Mouse (Mus musculus): ENCODE data around the gene Hist2h2aa1. TPM values are rescaled to one million over a fixed set of nuclear protein-coding genes. Genes with fewer than 3 reads are reported as not detected.
"Not testable (repeated sequence)": the region's sequence is repeated elsewhere in the genome, so short reads cannot be mapped to it uniquely, and the experiment has no call there.

Hist2h2aa1 gene
- polyA plus RNA-seq, 1 experiment from 2014 or later = 24.8 TPM

DNA sequence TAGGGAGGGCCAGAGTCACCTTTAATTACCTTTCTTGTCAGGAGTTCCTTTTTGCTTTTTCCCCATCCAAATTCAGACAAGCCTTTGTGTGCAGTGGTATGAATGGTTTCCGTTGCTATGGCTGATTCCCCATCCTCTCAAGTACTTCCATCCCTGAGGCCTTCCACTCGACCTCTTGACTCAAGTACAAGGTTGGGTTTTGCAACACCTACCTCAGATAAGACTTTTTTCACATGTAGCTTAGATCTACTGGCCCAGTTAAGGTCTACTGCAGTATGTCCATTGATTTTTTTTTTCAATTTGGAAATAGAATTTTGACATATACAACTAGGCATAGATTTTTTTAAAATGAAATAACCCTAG lies 13.6 kb upstream of the Hist2h2aa1 start:
- no peak overlapping the region for H3K9ac ChIP-seq
- no peak overlapping the region for H3K4me2 ChIP-seq
- no peaks in the 10 kb centered on the region for H3K36me3 ChIP-seq
- H3K4me1 ChIP-seq = no peaks in the 10 kb centered on the region
- no peak overlapping the region for H3K27ac ChIP-seq
- H3K9me3 ChIP-seq = no peaks in the 10 kb centered on the region
- H3K4me3 ChIP-seq = no peak overlapping the region
- 60% methylated on average over 2 of the region's 2 CpGs for WGBS
- no peak for ATAC-seq (ENCODE audit: insufficient number of reproducible peaks, low FRiP score, low TSS enrichment, low read depth)
- H3K27me3 ChIP-seq = no peaks in the 10 kb centered on the region

DNA sequence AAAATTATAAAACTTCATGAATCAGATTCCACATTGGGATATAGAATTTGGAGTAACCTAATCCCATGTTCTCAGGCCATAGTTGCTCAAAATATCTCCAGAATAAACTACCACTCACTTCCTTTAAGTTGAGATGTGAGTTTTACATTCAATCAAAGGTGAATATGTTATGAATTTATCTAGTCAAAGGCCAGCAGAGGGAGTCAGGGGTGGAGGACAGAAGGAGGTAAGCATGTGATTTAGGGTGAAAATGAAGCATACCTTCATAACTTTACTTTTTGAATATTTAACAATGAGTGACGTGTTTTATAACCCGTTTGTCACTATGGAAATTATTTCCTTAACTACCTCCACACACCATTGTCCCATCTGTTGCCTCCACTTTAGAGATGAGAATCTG lies 10.4 kb upstream of the Hist2h2aa1 start:
- no peak overlapping the region for H3K4me3 ChIP-seq
- no peak overlapping the region for H3K9ac ChIP-seq
- no peak for ATAC-seq (ENCODE audit: insufficient number of reproducible peaks, low FRiP score, low TSS enrichment, low read depth)
- WGBS = 77% methylated on average over 2 of the region's 2 CpGs
- H3K27ac ChIP-seq = no peak overlapping the region
- no peaks in the 10 kb centered on the region for H3K36me3 ChIP-seq
- H3K9me3 ChIP-seq = no peaks in the 10 kb centered on the region
- H3K4me2 ChIP-seq = no peak overlapping the region
- no peaks in the 10 kb centered on the region for H3K27me3 ChIP-seq
- H3K4me1 ChIP-seq = peaks cover 13% of the 10 kb centered on the region

DNA sequence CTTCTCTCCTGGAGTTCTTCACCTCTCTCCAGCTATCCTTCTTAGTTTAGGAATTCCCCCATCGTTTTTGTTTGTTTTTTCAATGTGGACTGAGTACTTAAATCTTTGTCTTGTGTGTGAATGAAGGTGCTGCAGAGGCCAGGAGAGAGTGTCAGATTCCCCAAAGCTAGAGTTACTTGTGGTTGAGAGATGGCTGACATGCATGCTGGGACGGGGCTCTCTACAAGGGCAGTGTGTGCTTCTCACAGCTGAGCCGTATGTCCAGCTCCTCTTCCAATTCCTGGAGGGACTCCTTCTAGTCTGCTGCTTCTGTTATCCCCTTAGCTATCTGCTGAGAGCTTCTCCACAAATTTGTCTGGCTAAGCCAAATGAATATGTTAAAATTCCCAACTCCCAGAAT lies 9.5 kb upstream of the Hist2h2aa1 start:
- H3K4me3 ChIP-seq = no peak overlapping the region
- WGBS = 53% methylated on average over 3 of the region's 3 CpGs
- H3K27ac ChIP-seq = no peak overlapping the region

DNA sequence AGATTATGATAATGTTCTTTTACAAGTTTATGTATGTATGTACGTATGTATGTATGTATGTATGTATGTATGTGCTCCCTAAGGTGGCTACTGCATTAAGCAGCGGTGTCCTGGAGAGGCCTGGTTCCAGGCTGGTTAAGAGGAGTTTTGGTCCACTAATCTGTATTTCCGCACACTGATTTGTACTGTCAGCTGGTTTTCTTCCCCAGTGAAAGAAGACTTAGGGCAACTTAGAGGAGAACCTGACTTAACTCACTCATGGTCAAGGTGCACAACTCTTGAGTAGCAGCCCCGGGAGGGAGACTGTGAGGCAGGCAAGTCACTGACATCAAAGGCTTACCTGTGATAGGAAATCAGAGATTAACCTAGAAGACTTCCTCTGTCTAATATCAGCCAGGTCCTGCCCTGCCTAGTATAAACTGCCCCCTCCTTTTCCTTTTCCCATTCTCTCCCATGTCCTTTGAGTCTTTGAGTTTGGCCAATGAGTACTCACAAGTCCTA lies 8.4 kb upstream of the Hist2h2aa1 start:
- peak overlapping the region; percentile 43 for H3K4me2 ChIP-seq
- no peaks in the 10 kb centered on the region for H3K36me3 ChIP-seq
- no peak for ATAC-seq (ENCODE audit: insufficient number of reproducible peaks, low FRiP score, low TSS enrichment, low read depth)
- H3K9ac ChIP-seq = no peak overlapping the region
- H3K4me3 ChIP-seq = peak overlapping the region; percentile 39; the same call in 1 of the 2 replicates
- 74% methylated on average over 4 of the region's 4 CpGs for WGBS
- peak overlapping the region; percentile 34; the same call in 1 of the 2 replicates for H3K27ac ChIP-seq
- H3K27me3 ChIP-seq = no peaks in the 10 kb centered on the region
- no peaks in the 10 kb centered on the region for H3K9me3 ChIP-seq
- H3K4me1 ChIP-seq = peaks cover 15% of the 10 kb centered on the region

More for the DNA sequence above, 9.5 kb upstream of the Hist2h2aa1 start:
- ATAC-seq (ENCODE audit: insufficient number of reproducible peaks, low FRiP score, low TSS enrichment, low read depth) = no peak
- Histone ChIP-seq H3K9me3 (no peaks in the 10 kb centered on the region), H3K36me3 (no peaks in the 10 kb centered on the region), H3K9ac (no peak overlapping the region), H3K27me3 (no peaks in the 10 kb centered on the region), H3K4me2 (no peak overlapping the region), H3K4me1 (peaks cover 15% of the 10 kb centered on the region)

DNA sequence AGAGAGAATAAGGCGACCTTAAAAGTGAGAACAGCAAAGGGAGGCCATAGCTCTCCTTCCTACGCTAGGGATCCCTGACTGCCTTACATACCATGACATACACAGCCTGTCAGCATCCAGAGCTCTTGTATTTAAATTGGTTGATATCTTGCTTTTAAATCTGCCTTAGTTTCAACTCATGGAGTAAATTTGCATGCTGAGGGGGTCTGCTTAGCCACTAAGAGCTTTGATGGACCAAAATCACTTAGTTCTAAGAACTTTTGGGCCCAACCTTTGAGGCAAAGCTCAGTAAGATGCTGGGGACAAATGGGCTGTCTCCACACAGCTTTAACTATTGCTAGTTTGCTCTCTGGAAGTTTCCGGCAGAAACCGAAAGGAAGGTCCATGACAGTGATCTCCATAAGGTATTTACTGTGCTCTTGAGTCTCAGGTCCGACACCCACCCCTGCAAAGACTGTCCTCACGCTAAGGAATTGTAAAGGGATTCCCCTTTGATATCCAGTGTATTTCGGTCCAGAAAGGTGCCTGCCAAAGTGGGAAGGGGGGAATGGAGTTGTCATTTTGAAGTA lies 7.9 kb upstream of the Hist2h2aa1 start:
- no peaks in the 10 kb centered on the region for H3K36me3 ChIP-seq
- no peak for ATAC-seq (ENCODE audit: insufficient number of reproducible peaks, low FRiP score, low TSS enrichment, low read depth)
- peak overlapping the region; percentile 26; the same call in 1 of the 2 replicates for H3K9ac ChIP-seq
- H3K27me3 ChIP-seq = no peaks in the 10 kb centered on the region
- 19% methylated on average over 7 of the region's 7 CpGs for WGBS
- peak overlapping the region; percentile 43 for H3K4me2 ChIP-seq
- H3K4me3 ChIP-seq = peak overlapping the region; percentile 39
- H3K4me1 ChIP-seq = peaks cover 15% of the 10 kb centered on the region
- H3K9me3 ChIP-seq = no peaks in the 10 kb centered on the region
- H3K27ac ChIP-seq = peak overlapping the region; percentile 34; the same call in 1 of the 2 replicates

DNA sequence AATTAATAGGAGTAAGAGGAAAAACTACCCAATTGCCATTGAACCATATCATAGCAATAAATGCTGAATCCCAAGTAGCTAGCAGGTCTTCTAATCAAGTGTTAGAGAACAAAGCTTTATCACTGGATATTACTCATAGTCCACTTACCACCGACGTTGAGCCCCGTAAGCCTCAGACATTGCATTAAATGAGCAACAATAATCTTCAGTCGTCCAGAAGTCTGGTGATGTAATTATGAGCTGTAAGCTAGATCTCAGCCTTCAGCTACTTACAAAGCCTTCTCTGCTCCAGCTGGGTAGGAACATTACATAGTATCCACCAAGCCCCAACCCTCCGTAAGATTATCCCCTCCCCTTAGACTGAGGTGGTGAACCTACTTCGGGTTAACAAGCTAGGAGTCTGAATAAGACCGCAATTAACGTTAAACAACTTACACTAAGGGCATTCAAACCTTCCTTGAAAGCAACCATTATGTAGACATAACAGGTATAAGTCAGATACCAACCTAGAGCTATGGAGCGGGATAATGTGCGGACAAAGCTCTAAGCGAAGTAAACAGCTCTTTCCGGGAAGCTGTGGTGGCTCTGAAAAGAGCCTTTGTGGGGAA lies 7.3 kb upstream of the Hist2h2aa1 start:
- ATAC-seq (ENCODE audit: insufficient number of reproducible peaks, low FRiP score, low TSS enrichment, low read depth) = no peak
- Histone ChIP-seq H3K36me3 (no peaks in the 10 kb centered on the region), H3K27me3 (no peaks in the 10 kb centered on the region), H3K27ac (peak overlapping the region; percentile 34), H3K9me3 (no peaks in the 10 kb centered on the region), H3K9ac (peak overlapping the region; percentile 26; the same call in 1 of the 2 replicates), H3K4me3 (peak overlapping the region; percentile 39), H3K4me2 (peak overlapping the region; percentile 43), H3K4me1 (peaks cover 15% of the 10 kb centered on the region)
- under 1% methylated on average over 12 of the region's 12 CpGs for WGBS

DNA sequence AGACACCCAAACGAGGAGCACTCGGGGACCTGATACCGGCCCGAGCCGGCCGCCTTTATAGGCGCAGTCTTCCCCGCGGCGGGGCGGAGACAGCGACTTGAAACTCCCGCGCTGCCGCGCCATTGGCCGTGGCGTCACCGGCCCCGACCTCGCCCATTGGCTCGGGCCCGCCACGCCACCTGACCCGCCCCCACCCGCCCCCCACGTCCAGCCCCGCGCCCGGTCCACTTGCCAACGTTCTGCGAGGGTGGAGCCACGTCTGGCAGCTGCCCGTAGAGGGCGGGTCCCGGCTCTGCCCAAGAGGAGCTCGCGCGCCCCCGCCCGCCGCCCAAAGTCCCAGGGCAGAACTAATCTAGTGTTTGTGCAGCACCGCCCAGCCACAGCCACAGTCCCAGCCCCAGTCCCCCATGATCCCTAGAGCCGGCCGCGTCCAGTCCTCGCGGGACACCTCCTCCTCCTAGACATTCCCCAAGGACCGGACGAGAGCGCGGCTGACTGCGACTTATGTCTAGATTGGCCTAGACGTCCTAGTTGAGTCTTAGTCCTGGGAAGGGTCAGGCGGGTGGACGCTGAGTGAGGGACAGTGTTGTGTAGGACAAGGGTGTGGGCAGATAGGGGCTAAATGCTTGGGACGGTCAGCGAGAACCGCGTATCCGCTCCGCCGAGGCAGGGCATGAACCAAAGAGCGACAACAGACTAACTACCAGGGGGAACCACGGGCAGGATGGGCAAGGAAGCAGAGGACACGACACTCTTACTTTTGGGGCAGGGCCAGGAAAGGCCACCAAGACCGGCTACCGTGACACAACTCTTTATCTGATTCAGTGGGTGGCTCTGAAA lies 6.1 kb upstream of the Hist2h2aa1 start, which contains the start of gene Hist2h3c2:
Gene Hist2h3c2 (minus strand): TSS at position 174 of the 840 bp plus-strand sequence.
- peak within 1 kb of the TSS; percentile 83 for H3K27ac ChIP-seq
- ATAC-seq (ENCODE audit: insufficient number of reproducible peaks, low FRiP score, low TSS enrichment, low read depth) = peak; percentile 93
- not testable (repeated sequence) for H3K36me3 ChIP-seq, H3K27me3 ChIP-seq, H3K9me3 ChIP-seq
- H3K4me2 ChIP-seq = peak within 1 kb of the TSS; percentile 43
- H3K4me1 ChIP-seq = peaks cover 20% of the 10 kb centered on the region
- peak within 1 kb of the TSS; percentile 26; the same call in 1 of the 2 replicates for H3K9ac ChIP-seq
- 4% methylated on average over 11 of the region's 68 CpGs for WGBS
- H3K4me3 ChIP-seq = peak within 1 kb of the TSS; percentile 39

DNA sequence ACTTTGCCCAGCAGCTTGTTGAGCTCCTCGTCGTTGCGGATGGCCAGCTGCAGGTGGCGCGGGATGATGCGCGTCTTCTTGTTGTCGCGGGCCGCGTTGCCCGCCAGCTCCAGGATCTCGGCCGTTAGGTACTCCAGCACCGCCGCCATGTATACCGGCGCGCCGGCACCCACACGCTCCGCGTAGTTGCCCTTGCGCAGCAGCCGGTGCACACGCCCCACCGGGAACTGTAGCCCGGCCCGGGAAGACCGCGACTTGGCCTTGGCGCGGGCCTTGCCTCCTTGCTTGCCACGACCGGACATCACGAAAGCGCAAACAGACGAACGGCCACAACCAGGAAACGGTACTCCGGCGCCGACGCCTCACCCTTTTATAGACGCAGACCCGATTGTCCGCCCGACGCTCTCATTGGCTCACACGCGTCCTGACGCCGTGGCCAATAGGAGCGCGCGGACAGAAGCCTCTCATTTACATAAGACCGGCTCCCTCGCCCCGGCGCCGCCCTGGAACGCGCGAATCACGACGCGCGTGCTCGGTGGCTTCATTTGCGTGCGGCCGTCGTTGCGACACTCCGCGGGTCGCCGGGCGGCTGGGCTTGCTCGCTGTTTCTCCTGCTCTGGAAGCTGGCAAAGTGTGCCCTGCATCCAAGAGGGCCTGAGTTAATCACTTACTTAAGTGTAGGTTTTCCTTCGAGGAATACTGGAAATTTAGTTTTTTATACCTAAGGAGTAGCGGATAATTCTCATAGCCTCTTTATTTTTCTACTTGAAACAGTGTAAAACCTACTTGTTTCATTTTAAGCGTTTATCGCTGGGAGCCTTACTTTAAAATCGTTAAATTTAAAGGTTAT lies 5.1 kb upstream of the Hist2h2aa1 start, which contains the start of gene Hist2h2aa2:
Gene Hist2h2aa2 (minus strand): TSS at position 328 of the 850 bp plus-strand sequence.
- H3K27ac ChIP-seq = peak within 1 kb of the TSS; percentile 88
- 4% methylated on average over 31 of the region's 85 CpGs for WGBS
- H3K27me3 ChIP-seq, H3K36me3 ChIP-seq, H3K9me3 ChIP-seq: not testable (repeated sequence)
- H3K4me3 ChIP-seq = peak within 1 kb of the TSS; percentile 35
- peaks cover 23% of the 10 kb centered on the region for H3K4me1 ChIP-seq
- peak; percentile 88 for ATAC-seq (ENCODE audit: insufficient number of reproducible peaks, low FRiP score, low TSS enrichment, low read depth)
- 0 out of 2 replicates have a peak within 1 kb of the TSS, but pooled peaks have one; percentile 20 for H3K9ac ChIP-seq
- peak within 1 kb of the TSS; percentile 45 for H3K4me2 ChIP-seq

DNA sequence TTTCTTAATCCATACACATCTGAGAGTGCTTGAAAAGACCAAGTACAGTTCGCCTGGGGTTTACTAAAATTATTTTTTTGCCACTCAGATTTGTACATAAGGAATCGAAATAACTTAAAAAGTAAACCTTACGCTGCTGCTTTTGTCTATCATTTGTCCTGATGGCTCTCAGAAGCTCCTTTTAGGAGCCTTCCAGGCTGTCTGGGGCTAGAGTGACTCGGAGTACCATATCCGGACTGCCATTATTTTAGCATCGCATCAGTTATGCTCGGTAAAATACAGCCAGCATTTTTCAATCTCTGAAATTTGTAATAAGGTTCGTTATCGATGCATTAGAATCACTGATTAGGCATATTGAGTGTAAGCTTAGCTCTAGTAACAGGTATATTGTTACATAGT lies 4.5 kb upstream of the Hist2h2aa1 start:
- WGBS = 73% methylated on average over 9 of the region's 9 CpGs
- Histone ChIP-seq H3K27ac (peak overlapping the region; percentile 88), H3K27me3 (no peaks in the 10 kb centered on the region), H3K4me2 (peak overlapping the region; percentile 45), H3K4me3 (peak overlapping the region; percentile 28; the same call in 1 of the 2 replicates), H3K36me3 (no peaks in the 10 kb centered on the region), H3K4me1 (peaks cover 23% of the 10 kb centered on the region), H3K9ac (0 out of 2 replicates have a peak overlapping the region, but pooled peaks have one; percentile 20), H3K9me3 (no peaks in the 10 kb centered on the region)
- no peak for ATAC-seq (ENCODE audit: insufficient number of reproducible peaks, low FRiP score, low TSS enrichment, low read depth)

DNA sequence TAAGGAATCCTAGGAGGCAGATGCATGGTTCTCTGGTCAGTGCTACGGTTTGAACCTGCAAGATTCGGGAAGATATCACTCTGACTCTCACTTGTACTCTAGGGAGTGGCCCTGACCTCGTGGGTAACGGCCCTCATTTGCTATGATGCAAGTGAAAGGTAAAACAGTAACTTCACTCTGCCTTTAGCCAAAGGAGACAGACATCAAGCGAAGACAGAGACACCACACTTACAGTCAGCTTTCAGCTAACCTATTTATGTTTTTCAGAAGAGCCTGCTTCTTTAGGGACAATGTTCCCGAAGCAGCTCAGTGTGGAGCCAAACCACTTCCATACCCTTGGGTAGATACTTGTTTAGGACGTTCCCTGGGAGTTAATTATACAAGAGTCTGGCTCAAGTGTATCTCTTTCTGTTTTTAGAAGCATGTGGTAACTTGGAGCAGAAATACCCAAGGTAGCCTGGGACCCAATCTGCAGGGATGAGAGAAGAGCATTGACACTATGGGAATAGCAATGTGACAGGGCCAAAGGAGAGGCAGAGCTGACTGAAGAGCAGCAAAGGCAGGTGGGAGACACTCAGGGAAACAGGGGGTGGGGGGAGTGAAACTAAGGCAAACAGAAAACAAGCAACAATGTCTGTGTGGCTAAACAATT lies 1.2 kb upstream of the Hist2h2aa1 start:
- Histone ChIP-seq H3K27me3 (no peaks in the 10 kb centered on the region), H3K4me2 (peak overlapping the region; percentile 47), H3K4me1 (peaks cover 21% of the 10 kb centered on the region), H3K9ac (peak overlapping the region; percentile 74), H3K36me3 (no peaks in the 10 kb centered on the region), H3K4me3 (peak overlapping the region; percentile 50), H3K27ac (peak overlapping the region; percentile 98), H3K9me3 (no peaks in the 10 kb centered on the region)
- WGBS = 76% methylated on average over 7 of the region's 7 CpGs
- ATAC-seq (ENCODE audit: insufficient number of reproducible peaks, low FRiP score, low TSS enrichment, low read depth) = no peak

Measured in limb, embryonic 15.5 days (tissue).